Mouse (Mus musculus) cerebellum, postnatal 14 days (tissue): Measurements from ENCODE around the gene 2610002M06Rik.

Experiments
- DNase-seq, 2 experiments: peaks; one replicate each; pipeline ENCODE4 v3.0.0; 2021; ENCODE audit warnings: mixed read lengths in 2 of 2

The 2610002M06Rik gene

DNA sequence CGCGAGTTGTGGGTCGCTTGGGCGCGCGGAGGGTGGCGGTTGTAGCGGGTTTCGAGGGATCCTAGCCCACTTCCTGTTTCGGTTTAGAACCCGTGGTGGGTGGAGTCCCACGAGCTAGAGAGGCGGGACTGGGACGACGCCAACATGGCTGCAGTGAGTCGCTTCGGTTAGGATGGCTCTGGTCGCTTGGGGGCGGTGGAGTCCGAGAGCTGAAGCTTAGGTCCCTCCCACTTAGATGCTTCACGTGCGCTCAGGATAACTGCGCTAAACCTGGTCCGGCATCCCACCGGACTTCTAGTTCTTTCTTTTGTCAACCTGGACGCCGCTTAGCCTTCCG, at the start of gene 2610002M06Rik:
TSS of gene 2610002M06Rik (minus strand) at position 117 of the 337 bp plus-strand sequence.
- peak; percentile 92 to 95 for DNase-seq

DNA sequence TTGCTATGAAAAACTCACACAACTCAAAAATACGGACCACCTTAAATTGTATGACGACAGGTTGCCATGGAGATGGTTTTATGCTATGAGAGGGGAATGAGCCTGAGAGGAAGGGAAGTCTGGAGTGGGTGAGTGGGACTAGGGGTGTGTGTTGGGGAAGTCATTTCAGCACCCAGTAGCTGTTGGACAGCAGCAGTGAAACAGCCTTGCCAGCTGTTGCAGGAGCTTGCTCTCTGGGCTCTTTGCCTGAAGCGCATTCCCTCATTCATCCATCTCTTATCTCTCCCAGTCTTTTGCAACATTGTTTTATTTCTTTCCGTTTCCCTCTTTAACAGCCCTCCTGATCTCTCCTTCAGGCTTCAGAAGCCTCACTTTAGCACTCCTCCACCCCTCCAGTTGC, 42.0 kb upstream of the 2610002M06Rik start:
- DNase-seq: no peak

DNA sequence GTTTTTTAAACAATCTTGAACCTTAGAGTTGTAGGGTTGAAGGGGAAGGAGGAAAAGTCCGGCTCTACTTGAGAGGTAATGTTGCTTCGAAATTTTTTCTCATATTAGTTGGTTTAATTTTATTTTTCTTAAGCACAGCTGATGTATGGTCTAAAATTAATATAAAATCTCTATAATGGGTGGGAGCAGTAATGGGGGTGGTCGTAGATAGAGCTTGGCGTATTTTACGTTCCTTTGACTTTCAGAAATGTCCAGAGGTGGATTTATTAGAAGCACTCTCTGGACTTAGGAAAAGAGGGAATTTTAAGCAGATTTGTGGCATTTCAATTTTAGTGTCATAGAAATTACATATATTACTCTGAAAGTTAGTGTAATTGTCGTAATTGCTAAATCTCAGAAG, 592 bp upstream of the 2610002M06Rik start:
- DNase-seq: no peak

DNA sequence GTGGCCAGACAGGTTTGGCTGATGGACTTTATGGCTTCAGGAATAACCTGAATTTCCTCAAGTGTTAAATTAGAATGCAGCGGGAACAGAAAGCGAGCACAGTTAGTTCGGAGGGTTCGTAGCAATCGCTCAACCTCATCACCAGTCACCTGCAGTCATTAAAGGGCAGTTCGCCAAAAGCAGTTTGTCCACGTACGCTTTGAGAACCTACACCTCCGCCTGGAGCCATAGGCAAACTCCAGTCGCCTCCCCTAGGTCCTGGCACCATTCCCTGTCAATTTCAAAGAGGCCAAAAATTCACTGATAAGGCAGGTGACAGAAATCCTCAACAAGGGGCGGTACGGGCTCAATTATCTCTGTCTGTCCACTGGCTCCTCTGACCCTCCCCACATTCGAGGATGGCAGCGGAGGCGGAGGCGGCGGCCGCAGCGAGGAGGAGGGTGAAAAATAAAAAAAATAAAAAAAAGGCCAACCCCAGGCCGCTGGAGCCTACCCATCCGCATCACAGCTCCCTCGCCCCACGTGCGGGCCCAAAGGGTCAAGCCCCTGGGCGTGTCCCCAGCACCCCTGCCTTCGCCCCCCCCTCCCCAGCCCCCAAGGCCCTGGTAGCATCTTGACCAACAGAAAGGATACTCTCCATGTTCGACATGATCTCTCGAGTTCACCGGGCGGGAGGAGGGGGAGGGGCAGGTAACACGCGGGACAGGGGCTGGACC, 474 bp downstream of the 2610002M06Rik start:
- peak; percentile 66 to 71 for DNase-seq

DNA sequence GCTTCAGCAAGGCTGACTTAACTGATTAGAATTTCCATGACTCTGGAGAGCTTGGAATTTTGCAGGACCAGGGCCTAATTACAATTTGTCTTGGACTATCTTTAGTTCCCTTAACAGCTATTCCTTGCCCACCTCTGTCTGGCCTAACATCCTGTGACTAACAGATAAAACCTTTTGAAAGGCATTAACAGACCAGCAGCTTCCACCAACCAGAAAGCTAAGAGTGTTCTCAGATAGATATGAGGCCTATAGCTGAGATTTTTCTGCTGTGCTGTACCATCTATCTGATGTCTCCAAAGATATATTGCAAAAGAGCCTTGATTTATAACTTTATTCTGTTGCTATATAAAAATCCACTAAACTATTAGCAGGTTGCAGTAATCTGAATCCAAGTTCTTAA, 4.0 kb downstream of the 2610002M06Rik start:
- no peak for DNase-seq

DNA sequence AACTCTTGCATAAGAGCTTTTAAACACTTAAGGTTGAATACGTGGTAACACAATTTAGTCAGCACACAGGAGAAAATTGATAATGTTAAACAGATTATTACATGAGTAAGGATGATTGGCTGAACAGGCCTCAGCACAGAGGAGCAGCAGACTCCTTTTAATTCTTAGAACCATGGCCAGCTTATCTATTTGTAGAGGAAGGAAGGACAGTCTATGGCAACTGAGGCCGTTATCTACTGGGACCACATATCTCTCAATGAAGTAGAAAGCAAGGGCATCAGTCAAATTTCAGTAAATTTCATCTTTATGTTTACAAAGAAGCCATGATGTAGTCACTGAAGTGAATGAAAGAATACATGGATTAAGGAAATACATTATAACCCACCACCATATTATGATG, 19.2 kb downstream of the 2610002M06Rik start:
- no peak for DNase-seq

DNA sequence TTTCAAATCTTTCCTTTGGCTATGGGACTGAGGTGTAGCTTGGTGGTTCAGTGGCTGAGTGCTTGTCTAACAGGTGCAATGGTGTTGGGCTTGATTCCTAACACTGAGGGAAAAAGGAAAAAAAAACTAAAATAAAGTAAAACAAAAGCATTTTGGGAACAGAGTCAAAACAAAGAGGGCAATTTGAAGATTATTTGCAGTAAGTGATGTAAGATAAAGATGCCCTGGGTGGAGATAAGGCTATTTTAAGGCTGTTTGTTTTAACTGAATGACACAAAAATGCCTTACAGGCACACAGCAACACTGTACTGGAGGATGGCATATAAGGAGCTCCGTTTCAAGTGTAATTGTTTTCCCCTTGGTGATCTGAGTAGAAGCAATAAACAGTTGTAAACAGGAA, 20.3 kb downstream of the 2610002M06Rik start:
- no peak for DNase-seq

DNA sequence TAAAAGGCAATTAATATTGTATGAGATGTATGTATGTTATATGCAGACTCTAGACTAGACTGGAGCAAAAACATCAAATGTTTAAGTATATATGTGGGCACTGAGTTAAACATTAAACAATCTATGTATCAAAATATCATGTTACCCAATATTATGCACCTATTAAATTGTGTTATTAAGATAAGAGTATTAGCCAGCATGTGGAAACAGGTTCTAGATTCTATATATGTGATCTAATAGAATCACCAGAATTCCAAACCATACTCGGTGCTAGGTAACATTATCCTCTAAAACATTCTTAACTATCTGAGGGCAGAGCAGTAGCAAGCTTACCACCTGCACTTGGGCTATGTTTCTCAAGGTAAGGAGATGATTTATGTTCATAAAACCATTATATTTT, 23.8 kb downstream of the 2610002M06Rik start, which contains the start of gene Tent5d:
TSS of gene Tent5d (plus strand) at position 301 of the 400 bp plus-strand sequence.
- DNase-seq: no peak

DNA sequence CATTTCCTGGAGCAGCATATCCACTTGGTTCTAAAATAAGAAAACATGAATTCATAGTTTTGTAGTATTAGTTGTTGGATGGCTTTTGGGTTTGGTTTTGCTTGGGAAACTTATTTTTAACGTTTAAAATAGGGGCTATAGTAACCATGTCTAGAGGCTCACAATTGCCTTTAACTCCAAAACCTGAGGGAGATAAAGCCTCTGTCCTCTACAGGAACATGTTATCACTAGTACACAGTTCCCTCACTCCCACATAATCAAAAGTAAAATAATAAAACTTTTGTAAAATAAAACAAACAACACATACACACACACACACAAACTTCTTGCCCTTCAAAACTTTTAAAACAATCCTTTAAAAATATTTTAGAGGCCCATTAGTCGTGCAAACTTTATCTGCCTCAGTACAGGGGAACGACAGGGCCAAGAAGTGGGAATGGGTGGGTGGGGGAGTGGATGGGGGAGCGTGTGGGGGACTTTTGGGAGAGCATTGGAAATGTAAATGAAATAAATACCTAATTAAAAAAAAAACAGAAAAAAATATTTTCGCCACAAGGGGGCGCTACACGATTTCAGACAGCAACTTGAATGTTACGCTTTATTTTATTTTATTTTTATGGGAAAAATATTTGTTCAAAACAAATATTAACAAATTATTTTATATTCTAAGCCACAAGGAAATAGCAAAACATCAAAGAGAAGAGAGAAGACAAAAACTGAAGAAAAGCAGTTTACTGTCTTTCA, 25.2 kb downstream of the 2610002M06Rik start:
- peak in 1 of 2 experiments; percentile 5 for DNase-seq

DNA sequence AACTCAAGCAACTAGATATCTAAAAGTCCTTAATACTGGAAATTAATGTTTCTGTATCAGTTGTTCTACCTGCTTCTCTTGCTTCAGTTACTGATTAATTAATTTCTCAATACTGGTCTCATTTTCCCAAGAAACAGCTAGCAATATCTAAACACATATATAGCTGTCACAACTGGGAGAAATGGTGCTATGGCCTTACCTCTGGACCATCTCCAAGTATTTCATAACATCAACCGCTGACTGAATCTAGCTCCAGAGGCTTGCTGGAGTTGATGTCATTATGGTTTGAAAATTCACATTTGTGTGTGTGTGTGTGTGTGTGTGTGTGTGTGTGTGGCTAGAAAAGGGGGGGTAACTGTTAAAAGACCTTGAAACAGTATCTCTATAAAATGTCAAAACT, 26.0 kb downstream of the 2610002M06Rik start:
- no peak for DNase-seq

DNA sequence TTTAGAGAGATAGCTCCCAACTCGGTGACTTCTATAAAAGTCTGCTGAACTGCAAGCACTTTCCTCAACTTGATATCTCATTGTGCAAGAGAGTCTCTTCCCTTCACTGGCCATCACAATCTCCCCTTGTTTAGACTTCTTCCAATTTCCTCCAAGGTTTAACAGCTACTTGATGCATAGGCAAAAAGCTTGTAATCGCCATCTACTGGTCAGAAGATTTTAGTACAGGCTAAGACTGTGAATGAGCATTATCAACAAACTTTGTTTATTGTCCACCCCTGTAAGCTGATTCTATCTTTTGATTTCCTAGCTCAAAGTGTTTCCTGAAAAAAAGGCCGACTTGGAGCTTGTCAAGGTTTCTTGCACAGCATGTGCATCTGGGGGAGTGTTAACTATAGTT, 48.2 kb downstream of the 2610002M06Rik start:
- DNase-seq: no peak
